Mouse (Mus musculus): ENCODE data around the gene Galp. TPM values are rescaled to one million over a fixed set of nuclear protein-coding genes. Genes with fewer than 3 reads are reported as not detected.

Galp gene
- not detected in 2 replicates for polyA plus RNA-seq (2015; fragmentation: Nextera tagmentation; extraction: Ambion mirVana)

GRCm38 (mm10) chr7:6196790-6197189, at the start of gene Galp:
Gene Galp (plus strand): TSS chr7:6197090.

GRCm38 (mm10) chr7:6155901-6156411, 40.9 kb upstream of the Galp start, which contains the start of gene Zfp787:
Gene Zfp787 (minus strand): TSS chr7:6155997.

GRCm38 (mm10) chr7:6172006-6172649, 24.8 kb upstream of the Galp start, which contains the start of gene Zfp444:
Gene Zfp444 (plus strand): TSS chr7:6172226.

DNA sequence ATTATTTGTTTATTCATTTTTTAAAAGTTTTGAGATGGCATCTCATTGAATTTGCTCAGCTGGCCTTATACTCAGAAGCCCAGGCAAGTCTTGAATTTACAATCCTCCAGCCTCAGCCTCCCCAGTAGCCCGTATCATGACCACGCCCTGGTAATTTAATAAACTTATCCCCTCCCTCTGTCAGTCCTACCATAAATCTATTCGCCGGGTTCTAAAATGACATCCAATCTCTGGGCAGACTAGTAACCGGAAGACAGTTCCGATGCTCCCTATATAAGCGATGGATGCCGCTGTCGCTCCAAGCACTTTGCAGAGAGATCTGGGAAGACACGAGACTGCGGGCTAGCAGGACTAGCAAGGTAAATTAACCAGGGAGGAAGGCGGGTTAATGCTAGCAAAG, 25.1 kb downstream of the Galp start, which contains the start of gene Zscan5b:
TSS of gene Zscan5b (plus strand) at position 301 of the 400 bp plus-strand sequence.

DNA sequence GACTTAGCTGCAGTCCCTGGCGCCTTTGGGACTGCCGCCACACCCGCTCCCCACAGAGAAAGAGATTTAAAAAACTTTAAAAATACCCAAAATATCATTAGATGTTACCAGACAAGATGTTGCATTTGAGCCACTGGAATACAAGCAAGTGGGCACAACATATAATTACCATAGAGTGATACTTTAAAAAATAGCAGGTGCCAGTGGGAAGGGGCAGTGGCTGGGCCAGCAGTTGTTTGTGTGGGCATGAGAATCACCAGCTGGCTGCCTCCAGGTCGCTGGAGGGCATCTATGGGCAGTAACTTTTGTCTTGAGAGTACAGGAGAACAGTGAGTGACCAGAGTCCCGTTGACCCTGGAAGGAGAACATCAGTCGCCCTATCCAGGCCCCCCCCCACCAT, 55.5 kb downstream of the Galp start, which contains the start of gene Epp13:
TSS of gene Epp13 (plus strand) at position 301 of the 400 bp plus-strand sequence.

Other genes with a start within 250 kb of the Galp start
- gene Vmn1r65, start 186.1 kb upstream of the Galp start, polyA plus RNA-seq (2015; fragmentation: Nextera tagmentation; extraction: Ambion mirVana): not detected in 2 replicates
- gene Nlrp4c, start 151.9 kb upstream of the Galp start, polyA plus RNA-seq (2015; fragmentation: Nextera tagmentation; extraction: Ambion mirVana): not detected in 2 replicates
- gene Zfp787, start 41.1 kb upstream of the Galp start, polyA plus RNA-seq (2015; fragmentation: Nextera tagmentation; extraction: Ambion mirVana): 43.3 and 47.8 TPM in 2 replicates
- 19.3 and 22.9 TPM in 2 replicates for gene Zfp444, start 24.9 kb upstream of the Galp start, polyA plus RNA-seq (2015; fragmentation: Nextera tagmentation; extraction: Ambion mirVana)
- not detected in 2 replicates for gene Zscan5b, start 25.2 kb downstream of the Galp start, polyA plus RNA-seq (2015; fragmentation: Nextera tagmentation; extraction: Ambion mirVana)
- not detected in 2 replicates for gene Epp13, start 55.6 kb downstream of the Galp start, polyA plus RNA-seq (2015; fragmentation: Nextera tagmentation; extraction: Ambion mirVana)
- 7.5 and 11.8 TPM in 2 replicates for gene Zfp667, start 89.5 kb downstream of the Galp start, polyA plus RNA-seq (2015; fragmentation: Nextera tagmentation; extraction: Ambion mirVana)
- 1.4 and 2.3 TPM in 2 replicates for gene Zfp583, start 134.2 kb downstream of the Galp start, polyA plus RNA-seq (2015; fragmentation: Nextera tagmentation; extraction: Ambion mirVana)
- gene Gm3854, start 146.7 kb downstream of the Galp start, polyA plus RNA-seq (2015; fragmentation: Nextera tagmentation; extraction: Ambion mirVana): 0.18 and 0.34 TPM in 2 replicates
- gene Zfp78, start 166.2 kb downstream of the Galp start, polyA plus RNA-seq (2015; fragmentation: Nextera tagmentation; extraction: Ambion mirVana): 0.63 and 1.4 TPM in 2 replicates
- gene Zfp28, start 186.2 kb downstream of the Galp start, polyA plus RNA-seq (2015; fragmentation: Nextera tagmentation; extraction: Ambion mirVana): 6.1 and 6.8 TPM in 2 replicates
- not detected in 2 replicates for gene Smim17, start 201.6 kb downstream of the Galp start, polyA plus RNA-seq (2015; fragmentation: Nextera tagmentation; extraction: Ambion mirVana)
- gene Gm20715, start 213.2 kb downstream of the Galp start, polyA plus RNA-seq (2015; fragmentation: Nextera tagmentation; extraction: Ambion mirVana): not detected in 2 replicates
- gene Olfr1344, start 241.6 kb downstream of the Galp start, polyA plus RNA-seq (2015; fragmentation: Nextera tagmentation; extraction: Ambion mirVana): not detected in 2 replicates

Data from skeletal muscle tissue, postnatal 0 days (tissue).